Mouse (Mus musculus): ENCODE results near the gene Pcyt1a. TPM values are rescaled to one million over a fixed set of nuclear protein-coding genes. Genes with fewer than 3 reads are reported as not detected.
"Not testable (repeated sequence)": the region's sequence is repeated elsewhere in the genome, so short reads cannot be mapped to it uniquely, and the experiment has no call there.

Pcyt1a gene
- total RNA-seq, 2 experiments from 2014 or later: 66.5 to 68.7 TPM

DNA sequence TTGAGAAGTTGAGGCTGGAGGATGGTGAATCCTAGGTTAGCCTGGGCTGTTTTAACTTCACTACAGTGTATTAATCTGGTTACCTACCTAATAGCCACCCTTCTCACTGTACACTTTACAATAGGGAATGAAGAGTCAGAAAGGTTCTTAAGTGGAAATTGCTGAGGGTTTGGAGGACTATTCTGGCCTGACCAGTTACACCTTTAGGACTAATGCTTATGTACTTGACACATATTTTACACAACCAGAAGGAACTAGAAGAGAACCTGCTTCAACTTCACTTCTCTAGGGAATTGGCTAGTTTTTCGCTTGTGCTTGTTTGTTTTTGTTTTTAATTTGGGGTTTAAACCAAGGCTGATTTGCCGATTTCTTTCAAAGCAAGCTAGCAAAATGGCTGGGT, 2.4 kb downstream of the Pcyt1a start:
- no peak for DNase-seq

- DNase-seq: no peak
These were observed 3.3 kb downstream of the Pcyt1a start for GRCm38 (mm10) chr16:32434066-32434465.

DNA sequence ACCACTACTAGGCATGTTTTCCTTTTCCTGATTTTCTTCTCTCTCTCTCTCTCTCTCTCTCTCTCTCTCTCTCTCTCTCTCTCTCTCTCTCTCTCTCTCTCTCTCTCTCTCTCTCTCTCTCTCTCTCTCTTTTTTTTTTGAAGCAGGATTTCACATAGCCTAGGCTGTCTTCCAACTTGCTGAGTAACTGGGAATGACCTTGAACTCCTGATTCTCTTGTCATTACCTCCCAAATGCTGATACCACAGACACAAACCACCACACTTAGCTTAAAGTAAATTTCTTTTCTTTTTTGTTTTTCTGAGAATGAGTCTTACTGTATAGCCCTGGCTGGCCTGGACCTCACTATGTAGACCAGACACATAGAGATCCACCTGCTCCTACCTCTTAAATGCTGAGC, 4.0 kb downstream of the Pcyt1a start:
- DNase-seq: no peak

DNA sequence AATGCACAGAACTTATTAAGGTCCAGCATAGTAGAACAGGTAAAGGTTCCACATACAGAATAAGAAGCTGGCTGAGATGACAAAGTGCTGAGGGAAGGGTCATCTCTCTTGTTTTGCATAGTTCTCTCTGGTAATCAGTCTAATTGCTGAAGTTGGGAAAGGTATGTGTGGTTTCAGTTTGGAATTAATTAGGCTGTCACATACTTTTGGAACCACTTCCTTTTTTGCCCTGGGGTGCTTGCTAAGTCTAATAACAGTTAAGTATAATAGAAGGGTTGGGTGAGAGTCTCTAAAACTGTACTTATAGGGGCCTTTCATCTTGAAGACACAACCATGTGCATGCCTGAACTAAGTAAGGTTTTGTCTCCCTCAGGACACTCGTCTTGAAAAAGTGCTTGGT, 5.9 kb downstream of the Pcyt1a start:
- DNase-seq: no peak

- no peak for DNase-seq
These were observed 6.5 kb downstream of the Pcyt1a start for GRCm38 (mm10) chr16:32437266-32437665.

DNA sequence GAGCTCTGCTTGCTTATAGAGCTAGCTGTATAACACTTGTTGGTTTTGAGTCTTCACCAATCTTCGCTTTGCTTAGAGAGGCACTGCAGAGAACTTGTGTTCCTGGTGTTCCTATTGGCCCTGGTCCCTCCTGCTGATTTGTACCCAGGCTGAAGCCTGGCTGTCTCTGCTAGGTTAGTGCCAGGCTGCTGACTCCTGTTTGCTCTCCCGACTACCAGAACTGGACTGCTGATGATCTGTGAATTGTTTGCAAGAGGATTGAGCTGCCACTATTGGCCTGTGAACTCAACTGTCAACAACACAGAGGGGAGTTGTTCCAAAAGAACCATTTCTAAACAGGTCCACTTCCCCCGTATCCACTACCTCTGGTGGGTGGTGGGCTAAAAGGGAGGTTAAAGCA, 10.7 kb downstream of the Pcyt1a start:
- no peak for DNase-seq

GRCm38 (mm10) chr16:32444615-32445014, 13.9 kb downstream of the Pcyt1a start:
- not testable (repeated sequence) for DNase-seq

GRCm38 (mm10) chr16:32445558-32445957, 14.8 kb downstream of the Pcyt1a start:
- no peak for DNase-seq

- no peak for DNase-seq
These were observed 15.9 kb downstream of the Pcyt1a start for GRCm38 (mm10) chr16:32446563-32447138.

DNA sequence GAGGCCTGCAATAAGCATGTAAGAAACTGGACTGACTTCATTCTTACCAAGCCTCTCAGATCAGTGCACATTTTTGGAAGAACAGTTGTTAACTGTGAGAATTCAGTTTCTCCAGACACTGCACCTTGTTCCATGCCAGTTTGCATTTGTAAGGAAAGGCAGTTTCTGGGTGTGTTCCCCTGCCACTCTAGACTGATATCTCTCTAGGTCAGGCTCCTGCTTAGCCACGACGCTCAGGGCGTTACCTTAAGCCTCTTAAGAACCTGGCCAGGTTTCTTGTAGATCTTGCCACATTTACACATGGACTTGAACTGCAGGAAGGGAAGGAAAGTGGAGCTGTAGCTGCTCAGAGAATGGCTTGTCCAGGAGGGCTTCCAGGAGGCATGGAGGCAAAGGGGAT, 18.9 kb downstream of the Pcyt1a start:
- DNase-seq: no peak

GRCm38 (mm10) chr16:32450133-32450532, 19.4 kb downstream of the Pcyt1a start:
- DNase-seq: no peak

DNA sequence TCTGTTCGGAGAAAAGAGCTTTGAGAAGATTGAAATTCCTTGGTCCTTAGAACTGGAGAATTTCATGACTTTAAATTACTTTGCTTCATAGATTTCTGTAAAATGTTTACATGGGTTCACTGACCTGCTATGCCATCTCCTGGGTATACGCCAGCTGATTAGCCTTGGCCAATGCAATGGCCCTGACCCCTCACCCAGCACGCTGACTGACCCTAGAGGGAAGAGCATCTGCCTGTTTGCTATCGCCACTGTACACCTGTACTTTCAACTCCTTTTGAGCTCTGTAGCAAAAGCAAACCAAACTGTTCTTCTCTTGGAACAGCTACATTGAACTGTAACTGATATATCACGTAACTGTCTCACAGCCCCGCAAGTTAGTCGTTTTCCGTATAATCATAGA, 22.4 kb downstream of the Pcyt1a start:
- DNase-seq: no peak

- no peak for DNase-seq
These were observed 23.9 kb downstream of the Pcyt1a start for GRCm38 (mm10) chr16:32454646-32455045.

- DNase-seq: no peak
These were observed 25.4 kb downstream of the Pcyt1a start for GRCm38 (mm10) chr16:32456086-32456485.

DNA sequence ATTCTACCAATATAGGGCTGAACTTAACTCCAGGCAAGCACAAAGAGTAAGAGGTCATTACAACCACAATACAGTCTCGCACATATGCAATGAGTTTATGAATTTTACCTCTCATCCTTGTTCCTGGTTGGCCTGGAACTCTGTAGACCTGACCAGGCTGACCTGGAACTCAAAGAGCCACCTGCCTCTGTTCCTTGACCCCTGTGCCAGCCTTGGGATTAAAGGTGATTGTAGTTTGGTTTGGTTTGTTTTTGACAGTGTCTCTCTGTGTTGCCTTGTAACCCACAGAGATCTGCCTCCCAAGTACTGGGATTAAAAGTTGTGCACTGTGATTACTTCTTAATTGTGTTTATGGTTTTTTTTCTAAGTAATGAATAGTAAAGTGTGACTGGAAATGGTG, 26.0 kb downstream of the Pcyt1a start:
- no peak for DNase-seq

DNA sequence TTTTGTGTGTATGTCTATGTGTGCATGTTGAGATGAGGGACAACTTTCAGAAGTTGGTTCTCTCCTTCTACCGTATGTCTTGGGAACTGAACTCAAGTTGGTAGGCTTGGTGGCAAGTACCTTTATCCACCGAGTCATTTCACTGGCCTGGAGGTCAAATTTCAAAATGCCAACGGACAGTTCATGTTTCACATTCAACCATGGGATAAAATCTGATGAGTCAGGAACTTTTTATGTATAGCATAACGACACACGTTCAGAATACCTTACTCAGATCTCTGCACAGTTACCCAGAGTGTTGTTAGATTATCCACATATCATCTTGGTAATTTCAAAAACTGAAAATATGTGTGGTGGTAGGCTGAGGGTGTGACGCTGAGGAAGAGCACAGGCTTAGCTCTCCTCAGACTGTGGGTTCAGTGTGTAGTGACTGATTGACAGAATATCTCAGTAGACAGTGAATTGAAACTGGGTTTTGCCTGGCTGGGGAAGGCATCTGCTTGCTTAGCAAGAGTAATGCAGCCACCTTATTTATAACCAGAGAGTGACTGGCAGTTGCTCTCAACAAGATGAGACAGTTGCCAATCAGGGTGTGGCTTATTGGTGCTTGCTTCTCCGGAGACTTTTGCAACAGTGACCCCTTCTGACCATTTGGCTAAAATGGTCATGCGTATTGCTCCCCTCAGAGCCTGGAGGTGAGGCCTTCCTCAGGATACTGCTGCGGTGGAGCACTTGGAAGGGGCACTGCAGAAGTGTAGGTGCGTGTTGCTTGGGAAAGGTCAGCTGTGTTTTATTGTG, 27.1 kb downstream of the Pcyt1a start:
- peak; percentile 52 for DNase-seq

DNA sequence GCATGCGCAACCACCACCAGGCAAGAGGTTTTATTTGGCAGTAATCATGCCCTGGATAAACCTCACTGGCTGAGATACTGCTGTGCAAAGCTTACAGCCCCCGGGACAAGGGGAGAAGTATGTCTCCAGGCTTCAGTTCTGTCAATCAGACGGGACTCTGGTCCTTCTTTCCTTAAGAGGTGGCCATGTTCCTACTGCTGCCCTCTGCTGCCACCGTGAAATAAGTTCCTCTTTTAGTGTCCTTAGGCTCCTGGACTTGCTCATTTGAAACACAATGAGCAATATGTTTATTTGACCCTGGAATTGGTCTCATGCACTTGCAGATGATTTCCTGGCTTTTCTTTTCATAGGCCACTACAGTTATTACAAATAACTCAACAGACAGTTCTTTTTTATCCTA, 29.8 kb downstream of the Pcyt1a start:
- DNase-seq: no peak

- DNase-seq: no peak
These were observed 31.0 kb downstream of the Pcyt1a start for GRCm38 (mm10) chr16:32461713-32462112.

- DNase-seq: no peak
These were observed 32.2 kb downstream of the Pcyt1a start for GRCm38 (mm10) chr16:32462950-32463349.

- DNase-seq: no peak
These were observed 32.7 kb downstream of the Pcyt1a start for GRCm38 (mm10) chr16:32463426-32463825.

DNA sequence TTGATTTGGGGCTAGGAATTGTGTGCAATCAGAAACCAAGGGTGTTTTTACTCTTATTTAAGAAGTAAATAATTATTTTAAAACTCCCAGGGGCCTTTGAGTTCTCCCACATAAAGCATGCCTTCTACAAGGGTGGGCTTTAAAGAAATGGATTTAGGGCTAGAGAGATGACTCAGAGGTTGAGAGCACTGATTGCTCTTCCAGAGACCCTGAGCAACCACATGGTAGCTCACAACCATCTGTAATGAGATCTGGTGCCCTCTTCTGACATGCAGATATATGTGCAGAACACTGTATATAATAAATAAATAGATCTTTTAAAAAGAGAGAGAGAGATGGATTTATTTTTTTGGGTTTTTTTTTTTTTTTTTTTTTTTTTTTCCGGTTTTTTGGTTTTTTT, 34.2 kb downstream of the Pcyt1a start:
- DNase-seq: no peak

GRCm38 (mm10) chr16:32468488-32468887, 37.8 kb downstream of the Pcyt1a start:
- DNase-seq: no peak

DNA sequence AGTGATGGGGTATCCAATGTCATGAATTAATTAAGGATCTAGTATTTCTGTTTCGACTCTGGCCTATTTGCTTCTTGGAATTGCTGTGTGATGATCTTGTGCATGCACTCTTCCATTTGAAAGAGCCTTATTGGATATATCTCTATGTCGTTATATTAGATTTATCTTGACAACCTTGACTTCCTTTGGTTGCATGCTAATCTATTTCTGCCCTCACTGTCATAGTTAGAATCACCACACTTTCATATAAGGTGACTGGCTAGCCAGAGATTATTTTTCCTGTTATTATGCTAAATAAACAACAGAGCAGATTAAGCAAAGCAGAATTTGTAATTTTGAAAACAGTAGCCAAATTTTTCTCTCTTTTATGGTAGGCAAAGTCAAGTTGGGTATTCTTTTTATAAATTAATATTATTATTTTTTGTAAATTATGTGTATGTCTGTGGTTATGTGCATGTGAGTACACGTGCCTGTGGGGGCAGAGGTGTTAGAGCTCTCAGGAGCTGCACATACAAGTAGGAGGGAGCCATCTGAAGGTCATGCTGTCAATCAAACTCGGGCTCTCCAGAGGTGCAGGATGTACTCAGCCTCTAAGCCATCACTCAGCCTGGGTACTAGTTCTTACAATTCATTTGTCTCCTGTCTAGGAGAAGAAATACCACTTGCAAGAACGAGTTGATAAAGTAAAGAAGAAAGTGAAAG, 38.8 kb downstream of the Pcyt1a start:
- no peak for DNase-seq

Measured in gastrocnemius, postnatal 10 days (tissue).